Mouse (Mus musculus) erythroblast, embryonic 14.5 days (primary cell): ENCODE results near the gene Tmem51. TPM values are rescaled to one million over a fixed set of nuclear protein-coding genes. Genes with fewer than 3 reads are reported as not detected.
"Not testable (repeated sequence)": the region's sequence is repeated elsewhere in the genome, so short reads cannot be mapped to it uniquely, and the experiment has no call there.

Experiments used
- H3K27me3 ChIP-seq: 2 replicates; pipeline ENCODE4 v1.6.1; 2012; ENCODE audit warnings: inconsistent platforms; ENCODE audit not compliant: control insufficient read depth
- H3K36me3 ChIP-seq: 2 replicates; pipeline ENCODE4 v1.6.1; 2012; ENCODE audit warnings: mild to moderate bottlenecking, inconsistent platforms; ENCODE audit not compliant: control insufficient read depth
- H3K4me1 ChIP-seq: 2 replicates; pipeline ENCODE4 v1.6.1; 2012; ENCODE audit warnings: inconsistent platforms; ENCODE audit not compliant: control insufficient read depth
- H3K4me3 ChIP-seq: replicated peaks from 2 replicates; pipeline ENCODE3; 2012; ENCODE audit warnings: moderate library complexity, mild to moderate bottlenecking, inconsistent platforms
- H3K9me3 ChIP-seq: 2 replicates; pipeline ENCODE4 v1.6.1; 2012; ENCODE audit warnings: low read length, inconsistent platforms, mixed read lengths; ENCODE audit not compliant: control insufficient read depth
- GATA1 ChIP-seq: IDR thresholded peaks from 2 replicates; pipeline ENCODE4 v1.6.1; 2012; ENCODE audit warnings: low read length, inconsistent platforms, mixed read lengths
- TAL1 ChIP-seq: IDR thresholded peaks from 3 replicates; pipeline ENCODE4 v1.6.1; 2012; ENCODE audit warnings: low read length, inconsistent platforms, mixed read lengths
- polyA plus RNA-seq: library from polyadenylated mRNA; stranded (reverse); fragments of >175 nt; gene quantifications from 2 replicates; pipeline ENCODE4 v1.2.3, GENCODE M21; 2012

Tmem51 gene
- polyA plus RNA-seq, 1 experiment: 0.15 TPM

GRCm38 (mm10) chr4:142054580-142054979 lies 29.5 kb downstream of the Tmem51 start:
- no peaks in the 10 kb centered on the region for H3K27me3 ChIP-seq
- H3K36me3 ChIP-seq: no peaks in the 10 kb centered on the region
- no peak overlapping the region for H3K4me3 ChIP-seq
- H3K9me3 ChIP-seq: peaks cover 2% of the 10 kb centered on the region; the same call in 1 of the 2 replicates
- no peak for TF ChIP-seq GATA1
- TF ChIP-seq TAL1: no peak
- peaks cover 41% of the 10 kb centered on the region for H3K4me1 ChIP-seq

- H3K27me3 ChIP-seq: no peaks in the 10 kb centered on the region
- no peak overlapping the region for H3K4me3 ChIP-seq
- TF ChIP-seq GATA1: no peak
- no peak for TF ChIP-seq TAL1
- peaks cover 48% of the 10 kb centered on the region for H3K4me1 ChIP-seq
- peaks cover 2% of the 10 kb centered on the region; the same call in 1 of the 2 replicates for H3K9me3 ChIP-seq
- no peaks in the 10 kb centered on the region for H3K36me3 ChIP-seq
These were observed 30.2 kb downstream of the Tmem51 start for GRCm38 (mm10) chr4:142053661-142054448.

- H3K27me3 ChIP-seq: no peaks in the 10 kb centered on the region
- no peak overlapping the region for H3K4me3 ChIP-seq
- peaks cover 53% of the 10 kb centered on the region for H3K4me1 ChIP-seq
- H3K9me3 ChIP-seq: peaks cover 2% of the 10 kb centered on the region; the same call in 1 of the 2 replicates
- TF ChIP-seq TAL1 (no peak), GATA1 (no peak)
- H3K36me3 ChIP-seq: no peaks in the 10 kb centered on the region
These were observed 30.8 kb downstream of the Tmem51 start for GRCm38 (mm10) chr4:142053261-142053660.

- Histone ChIP-seq H3K4me3 (no peak overlapping the region), H3K4me1 (peaks cover 59% of the 10 kb centered on the region), H3K36me3 (no peaks in the 10 kb centered on the region), H3K9me3 (peaks cover 2% of the 10 kb centered on the region; the same call in 1 of the 2 replicates), H3K27me3 (no peaks in the 10 kb centered on the region; the same call in 1 of the 2 replicates)
- no peak for TF ChIP-seq GATA1
- no peak for TF ChIP-seq TAL1
These were observed 31.5 kb downstream of the Tmem51 start for GRCm38 (mm10) chr4:142052391-142053132.

GRCm38 (mm10) chr4:142051883-142052282 lies 32.2 kb downstream of the Tmem51 start:
- H3K9me3 ChIP-seq: not testable (repeated sequence)
- H3K4me1 ChIP-seq: peaks cover 59% of the 10 kb centered on the region

GRCm38 (mm10) chr4:142049963-142050362 lies 34.1 kb downstream of the Tmem51 start:
- Histone ChIP-seq H3K4me1 (peaks cover 59% of the 10 kb centered on the region), H3K9me3 (peaks cover 2% of the 10 kb centered on the region; the same call in 1 of the 2 replicates), H3K4me3 (no peak overlapping the region), H3K36me3 (no peaks in the 10 kb centered on the region), H3K27me3 (peaks cover 4% of the 10 kb centered on the region)
- TF ChIP-seq TAL1 (no peak), GATA1 (no peak)

More at GRCm38 (mm10) chr4:142051883-142052282, 32.2 kb downstream of the Tmem51 start:
- H3K27me3 ChIP-seq, H3K4me3 ChIP-seq, H3K36me3 ChIP-seq: not testable (repeated sequence)

GRCm38 (mm10) chr4:142048391-142048790 lies 35.7 kb downstream of the Tmem51 start:
- Histone ChIP-seq H3K4me3 (peak overlapping the region; percentile 11), H3K27me3 (peaks cover 9% of the 10 kb centered on the region), H3K4me1 (peaks cover 49% of the 10 kb centered on the region), H3K36me3 (no peaks in the 10 kb centered on the region), H3K9me3 (peaks cover 2% of the 10 kb centered on the region; the same call in 1 of the 2 replicates)
- no peak for TF ChIP-seq TAL1
- TF ChIP-seq GATA1: no peak

GRCm38 (mm10) chr4:142047005-142047404 lies 37.1 kb downstream of the Tmem51 start:
- Histone ChIP-seq H3K4me3 (no peak overlapping the region), H3K4me1 (peaks cover 37% of the 10 kb centered on the region), H3K9me3 (peaks cover 2% of the 10 kb centered on the region; the same call in 1 of the 2 replicates), H3K27me3 (peaks cover 9% of the 10 kb centered on the region), H3K36me3 (no peaks in the 10 kb centered on the region)
- no peak for TF ChIP-seq TAL1
- no peak for TF ChIP-seq GATA1

GRCm38 (mm10) chr4:142046496-142046895 lies 37.6 kb downstream of the Tmem51 start:
- peaks cover 35% of the 10 kb centered on the region for H3K4me1 ChIP-seq
- no peak for TF ChIP-seq TAL1
- no peak for TF ChIP-seq GATA1
- no peak overlapping the region for H3K4me3 ChIP-seq
- peaks cover 9% of the 10 kb centered on the region for H3K27me3 ChIP-seq
- no peaks in the 10 kb centered on the region for H3K36me3 ChIP-seq
- H3K9me3 ChIP-seq: peaks cover 2% of the 10 kb centered on the region; the same call in 1 of the 2 replicates
